Mouse (Mus musculus) lung, postnatal 0 days (tissue): Measurements from ENCODE around the gene Tor1aip2.

Source experiments
- CTCF ChIP-seq: IDR thresholded peaks from 2 replicates; pipeline ENCODE4 v1.5.1; 2016; ENCODE audit warnings: antibody characterized with exemption, mild to moderate bottlenecking
- EP300 ChIP-seq: IDR thresholded peaks from 2 replicates; pipeline ENCODE4 v1.6.1; 2016; ENCODE audit warnings: antibody characterized with exemption, mild to moderate bottlenecking, control low read depth

GRCm38 (mm10) chr1:156003201-156003935 lies 31.8 kb upstream of the Tor1aip2 start:
- TF ChIP-seq CTCF = no peak
- TF ChIP-seq EP300 = no peak
